Mouse (Mus musculus): ENCODE measurements around the gene Zdhhc22. TPM values are rescaled to one million over a fixed set of nuclear protein-coding genes. Genes with fewer than 3 reads are reported as not detected.

Zdhhc22 gene
- polyA plus RNA-seq, 1 experiment from 2014 or later: 4.3 TPM

- Histone ChIP-seq H3K4me1 (ENCODE audit: control insufficient read depth, insufficient read depth, low read length) (peaks cover 26% of the 10 kb centered on the region), H3K4me2 (ENCODE audit: low read length) (peak overlapping the region; percentile 32; the same call in 1 of the 2 replicates), H3K9me3 (replicated peaks; ENCODE audit: control insufficient read depth, low read length) (no peaks in the 10 kb centered on the region), H3K4me3 (ENCODE audit: low read depth, low read length) (no peak overlapping the region), H3K27me3 (replicated peaks; ENCODE audit: control insufficient read depth, insufficient read depth, low read length) (no peaks in the 10 kb centered on the region), H3K9ac (ENCODE audit: low read length) (peak overlapping the region; percentile 17), H3K27ac (ENCODE audit: low read depth, low read length) (peak overlapping the region; percentile 96), H3K36me3 (ENCODE audit: control insufficient read depth, insufficient read depth, low read length) (no peaks in the 10 kb centered on the region)
- peak; percentile 65 for ATAC-seq
- 6% methylated on average over 5 of the region's 5 CpGs for WGBS
- peak; percentile 94 for DNase-seq (ENCODE audit: low spot score)
These were observed 48.3 kb downstream of the Zdhhc22 start for GRCm38 (mm10) chr12:86941734-86942486.

DNA sequence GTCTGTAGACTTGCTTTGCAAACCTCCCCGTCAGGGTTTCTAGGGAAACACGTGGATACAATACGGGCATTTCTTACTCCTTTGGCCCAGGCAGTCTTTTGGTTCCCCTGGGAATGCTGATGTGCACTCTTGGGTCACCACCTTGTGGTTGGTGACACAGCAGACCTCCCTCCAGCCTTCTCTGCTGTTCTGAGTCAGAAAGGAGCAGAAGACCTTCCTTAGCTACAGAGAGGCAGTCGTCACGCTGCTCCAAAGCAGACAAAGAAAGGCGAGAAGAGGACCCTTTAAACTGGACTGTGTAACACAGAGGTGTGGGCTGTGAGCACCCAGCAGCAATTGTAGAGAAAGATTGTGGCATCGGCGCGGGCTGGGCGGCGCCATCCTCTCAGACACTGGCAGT is 49.1 kb downstream of the Zdhhc22 start:
- peak; percentile 66 for ATAC-seq
- WGBS: 3% methylated on average over 11 of the region's 11 CpGs

DNA sequence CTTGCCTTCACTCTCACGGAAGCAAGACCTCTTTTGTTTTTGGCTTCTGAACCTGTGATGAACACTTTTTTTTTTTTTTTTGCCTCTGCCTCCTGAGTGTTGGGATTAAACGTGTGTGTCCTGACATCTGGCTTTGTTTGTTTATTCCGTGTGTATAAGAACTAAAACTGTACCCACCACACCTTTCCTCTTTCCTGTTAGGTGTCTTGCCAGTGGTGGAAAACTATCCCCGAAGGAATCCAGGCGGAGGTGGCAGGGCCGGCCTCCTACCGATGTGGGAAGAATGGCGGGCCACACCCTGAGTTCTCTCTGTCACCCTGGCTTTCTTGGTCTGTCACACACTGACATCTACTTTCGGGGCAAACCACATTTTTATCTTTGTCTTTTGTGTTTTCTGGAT is 51.7 kb downstream of the Zdhhc22 start:
- H3K27me3 ChIP-seq (replicated peaks; ENCODE audit: control insufficient read depth, insufficient read depth, low read length): no peaks in the 10 kb centered on the region
- H3K36me3 ChIP-seq (ENCODE audit: control insufficient read depth, insufficient read depth, low read length): no peaks in the 10 kb centered on the region
- H3K4me2 ChIP-seq (ENCODE audit: low read length): no peak overlapping the region
- peaks cover 19% of the 10 kb centered on the region for H3K4me1 ChIP-seq (ENCODE audit: control insufficient read depth, insufficient read depth, low read length)
- ATAC-seq: no peak
- H3K4me3 ChIP-seq (ENCODE audit: low read depth, low read length): no peak overlapping the region
- no peak for DNase-seq (ENCODE audit: low spot score)
- no peaks in the 10 kb centered on the region for H3K9me3 ChIP-seq (replicated peaks; ENCODE audit: control insufficient read depth, low read length)
- no peak overlapping the region for H3K27ac ChIP-seq (ENCODE audit: low read depth, low read length)
- 78% methylated on average over 9 of the region's 9 CpGs for WGBS
- no peak overlapping the region for H3K9ac ChIP-seq (ENCODE audit: low read length)

More for the DNA sequence above, 49.1 kb downstream of the Zdhhc22 start:
- no peaks in the 10 kb centered on the region for H3K9me3 ChIP-seq (replicated peaks; ENCODE audit: control insufficient read depth, low read length)
- H3K36me3 ChIP-seq (ENCODE audit: control insufficient read depth, insufficient read depth, low read length): no peaks in the 10 kb centered on the region
- H3K4me1 ChIP-seq (ENCODE audit: control insufficient read depth, insufficient read depth, low read length): peaks cover 25% of the 10 kb centered on the region
- H3K4me2 ChIP-seq (ENCODE audit: low read length): peak overlapping the region; percentile 32
- H3K4me3 ChIP-seq (ENCODE audit: low read depth, low read length): no peak overlapping the region
- no peaks in the 10 kb centered on the region for H3K27me3 ChIP-seq (replicated peaks; ENCODE audit: control insufficient read depth, insufficient read depth, low read length)
- peak overlapping the region; percentile 52 for H3K9ac ChIP-seq (ENCODE audit: low read length)
- peak overlapping the region; percentile 96 for H3K27ac ChIP-seq (ENCODE audit: low read depth, low read length)
- DNase-seq (ENCODE audit: low spot score): peak; percentile 65

GRCm38 (mm10) chr12:86936587-86937343 is 53.5 kb downstream of the Zdhhc22 start:
- Histone ChIP-seq H3K9me3 (replicated peaks; ENCODE audit: control insufficient read depth, low read length) (no peaks in the 10 kb centered on the region), H3K9ac (ENCODE audit: low read length) (no peak overlapping the region), H3K4me1 (ENCODE audit: control insufficient read depth, insufficient read depth, low read length) (peaks cover 9% of the 10 kb centered on the region), H3K36me3 (ENCODE audit: control insufficient read depth, insufficient read depth, low read length) (no peaks in the 10 kb centered on the region), H3K4me2 (ENCODE audit: low read length) (no peak overlapping the region), H3K4me3 (ENCODE audit: low read depth, low read length) (no peak overlapping the region), H3K27me3 (replicated peaks; ENCODE audit: control insufficient read depth, insufficient read depth, low read length) (no peaks in the 10 kb centered on the region), H3K27ac (ENCODE audit: low read depth, low read length) (no peak overlapping the region)
- DNase-seq (ENCODE audit: low spot score): no peak
- ATAC-seq: no peak
- WGBS: 86% methylated on average over 11 of the region's 11 CpGs

- H3K27me3 ChIP-seq (replicated peaks; ENCODE audit: control insufficient read depth, insufficient read depth, low read length): no peaks in the 10 kb centered on the region
- no peak overlapping the region for H3K27ac ChIP-seq (ENCODE audit: low read depth, low read length)
- peaks cover under 1% of the 10 kb centered on the region; the same call in 1 of the 2 replicates for H3K4me1 ChIP-seq (ENCODE audit: control insufficient read depth, insufficient read depth, low read length)
- H3K9me3 ChIP-seq (replicated peaks; ENCODE audit: control insufficient read depth, low read length): no peaks in the 10 kb centered on the region
- H3K4me2 ChIP-seq (ENCODE audit: low read length): no peak overlapping the region
- 89% methylated on average over 8 of the region's 8 CpGs for WGBS
- H3K36me3 ChIP-seq (ENCODE audit: control insufficient read depth, insufficient read depth, low read length): no peaks in the 10 kb centered on the region
- ATAC-seq (no peak), DNase-seq (ENCODE audit: low spot score) (no peak)
- no peak overlapping the region for H3K9ac ChIP-seq (ENCODE audit: low read length)
- no peak overlapping the region for H3K4me3 ChIP-seq (ENCODE audit: low read depth, low read length)
These were observed 54.4 kb downstream of the Zdhhc22 start for GRCm38 (mm10) chr12:86935692-86936282.

- no peak overlapping the region for H3K9ac ChIP-seq (ENCODE audit: low read length)
- no peaks in the 10 kb centered on the region for H3K27me3 ChIP-seq (replicated peaks; ENCODE audit: control insufficient read depth, insufficient read depth, low read length)
- H3K4me2 ChIP-seq (ENCODE audit: low read length): no peak overlapping the region
- H3K4me3 ChIP-seq (ENCODE audit: low read depth, low read length): no peak overlapping the region
- no peak overlapping the region for H3K27ac ChIP-seq (ENCODE audit: low read depth, low read length)
- no peaks in the 10 kb centered on the region for H3K4me1 ChIP-seq (ENCODE audit: control insufficient read depth, insufficient read depth, low read length)
- no peaks in the 10 kb centered on the region for H3K36me3 ChIP-seq (ENCODE audit: control insufficient read depth, insufficient read depth, low read length)
- no peak for DNase-seq (ENCODE audit: low spot score)
- H3K9me3 ChIP-seq (replicated peaks; ENCODE audit: control insufficient read depth, low read length): no peaks in the 10 kb centered on the region
- WGBS: 83% methylated on average over 1 of the region's 1 CpGs
- ATAC-seq: no peak
These were observed 55.5 kb downstream of the Zdhhc22 start for GRCm38 (mm10) chr12:86934748-86935147.

DNA sequence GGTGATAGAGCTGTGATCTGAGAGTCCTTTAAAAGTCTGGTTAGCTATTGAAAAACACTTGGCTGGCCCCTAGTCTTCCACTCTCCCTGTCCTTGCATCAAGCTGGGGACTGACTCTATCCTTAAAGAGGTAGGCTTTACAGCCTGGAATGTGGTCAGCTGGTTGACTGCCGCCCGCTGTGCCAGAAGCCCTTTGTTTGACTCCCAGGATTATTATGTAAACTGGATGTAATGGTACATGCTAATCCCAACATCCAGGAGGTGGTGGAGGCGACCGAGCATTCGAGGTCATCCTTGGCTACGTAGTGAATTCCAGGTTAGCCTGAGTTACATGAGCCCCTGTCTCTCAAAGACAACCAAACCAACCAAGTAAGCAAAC is 57.7 kb downstream of the Zdhhc22 start:
- no peaks in the 10 kb centered on the region for H3K4me1 ChIP-seq (ENCODE audit: control insufficient read depth, insufficient read depth, low read length)
- H3K4me2 ChIP-seq (ENCODE audit: low read length): no peak overlapping the region
- H3K27me3 ChIP-seq (replicated peaks; ENCODE audit: control insufficient read depth, insufficient read depth, low read length): no peaks in the 10 kb centered on the region
- no peak overlapping the region for H3K9ac ChIP-seq (ENCODE audit: low read length)
- 29% methylated on average over 6 of the region's 6 CpGs for WGBS
- ATAC-seq (no peak), DNase-seq (ENCODE audit: low spot score) (no peak)
- H3K27ac ChIP-seq (ENCODE audit: low read depth, low read length): no peak overlapping the region
- peaks cover 5% of the 10 kb centered on the region; the same call in 1 of the 2 replicates for H3K9me3 ChIP-seq (replicated peaks; ENCODE audit: control insufficient read depth, low read length)
- H3K4me3 ChIP-seq (ENCODE audit: low read depth, low read length): no peak overlapping the region
- H3K36me3 ChIP-seq (ENCODE audit: control insufficient read depth, insufficient read depth, low read length): no peaks in the 10 kb centered on the region

- Histone ChIP-seq H3K9me3 (replicated peaks; ENCODE audit: control insufficient read depth, low read length) (peaks cover 5% of the 10 kb centered on the region; the same call in 1 of the 2 replicates), H3K27me3 (replicated peaks; ENCODE audit: control insufficient read depth, insufficient read depth, low read length) (no peaks in the 10 kb centered on the region), H3K4me2 (ENCODE audit: low read length) (no peak overlapping the region), H3K4me3 (ENCODE audit: low read depth, low read length) (no peak overlapping the region), H3K36me3 (ENCODE audit: control insufficient read depth, insufficient read depth, low read length) (no peaks in the 10 kb centered on the region), H3K27ac (ENCODE audit: low read depth, low read length) (no peak overlapping the region), H3K9ac (ENCODE audit: low read length) (no peak overlapping the region), H3K4me1 (ENCODE audit: control insufficient read depth, insufficient read depth, low read length) (no peaks in the 10 kb centered on the region)
- DNase-seq (ENCODE audit: low spot score): no peak
- no peak for ATAC-seq
- WGBS: 18% methylated on average over 7 of the region's 7 CpGs
These were observed 58.2 kb downstream of the Zdhhc22 start for GRCm38 (mm10) chr12:86931919-86932574.
